Mouse (Mus musculus): ENCODE measurements around the gene Xrcc4. TPM values are rescaled to one million over a fixed set of nuclear protein-coding genes. Genes with fewer than 3 reads are reported as not detected.

The Xrcc4 gene
- polyA plus RNA-seq, 1 experiment from 2014 or later, result 9.7 TPM

- DNase-seq (ENCODE audit: low spot score), result no peak
- WGBS, result 22% methylated on average over 2 of the region's 2 CpGs
- H3K27me3 ChIP-seq (ENCODE audit: low read depth, poor library complexity, severe bottlenecking), result no peaks in the 10 kb centered on the region
- H3K27ac ChIP-seq (replicated peaks), result peak overlapping the region; percentile 34
- no peaks in the 10 kb centered on the region for H3K36me3 ChIP-seq
- peaks cover 9% of the 10 kb centered on the region for H3K4me1 ChIP-seq
- no peaks in the 10 kb centered on the region; the same call in 1 of the 2 replicates for H3K9me3 ChIP-seq (replicated peaks)
- no peak overlapping the region for H3K4me3 ChIP-seq
These were observed 56.9 kb downstream of the Xrcc4 start for GRCm38 (mm10) chr13:90032523-90032922.

- no peak overlapping the region for H3K27ac ChIP-seq (replicated peaks)
- H3K9me3 ChIP-seq (replicated peaks), result no peaks in the 10 kb centered on the region
- no peak for DNase-seq (ENCODE audit: low spot score)
- 73% methylated on average over 3 of the region's 3 CpGs for WGBS
- no peaks in the 10 kb centered on the region for H3K27me3 ChIP-seq (ENCODE audit: low read depth, poor library complexity, severe bottlenecking)
- H3K4me3 ChIP-seq, result no peak overlapping the region
- peaks cover 9% of the 10 kb centered on the region for H3K4me1 ChIP-seq
- H3K36me3 ChIP-seq, result no peaks in the 10 kb centered on the region
These were observed 58.5 kb downstream of the Xrcc4 start for GRCm38 (mm10) chr13:90030911-90031310.

DNA sequence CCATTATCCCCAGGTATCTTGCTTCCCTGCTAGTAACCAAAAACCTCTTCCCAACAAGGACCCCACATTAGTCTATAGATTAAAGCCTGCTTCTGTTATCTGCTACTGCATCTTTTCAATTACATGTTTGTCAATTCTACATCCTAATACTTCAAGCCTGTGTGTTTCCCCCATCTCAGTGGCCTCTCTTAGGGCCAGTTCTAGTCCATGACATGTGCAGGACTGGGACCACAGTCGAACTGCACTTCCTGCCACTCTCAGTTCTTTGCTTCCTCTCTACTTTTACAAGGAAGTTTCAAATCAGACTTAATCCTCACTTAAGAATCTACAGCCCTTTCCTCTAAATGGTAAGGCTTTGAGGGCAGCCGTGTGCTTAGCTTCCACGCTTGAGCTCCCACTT is 76.8 kb downstream of the Xrcc4 start:
- no peaks in the 10 kb centered on the region for H3K36me3 ChIP-seq
- WGBS, result 36% methylated on average over 3 of the region's 3 CpGs
- DNase-seq (ENCODE audit: low spot score), result no peak
- no peak overlapping the region for H3K4me3 ChIP-seq
- no peaks in the 10 kb centered on the region for H3K9me3 ChIP-seq (replicated peaks)
- H3K27me3 ChIP-seq (ENCODE audit: low read depth, poor library complexity, severe bottlenecking), result no peaks in the 10 kb centered on the region
- no peak overlapping the region for H3K27ac ChIP-seq (replicated peaks)
- peaks cover 8% of the 10 kb centered on the region for H3K4me1 ChIP-seq

- Histone ChIP-seq H3K27me3 (ENCODE audit: low read depth, poor library complexity, severe bottlenecking) (no peaks in the 10 kb centered on the region), H3K36me3 (no peaks in the 10 kb centered on the region), H3K27ac (replicated peaks) (no peak overlapping the region), H3K9me3 (replicated peaks) (no peaks in the 10 kb centered on the region), H3K4me1 (peaks cover 8% of the 10 kb centered on the region), H3K4me3 (no peak overlapping the region)
- DNase-seq (ENCODE audit: low spot score), result no peak
- WGBS, result 73% methylated on average over 8 of the region's 8 CpGs
These were observed 77.2 kb downstream of the Xrcc4 start for GRCm38 (mm10) chr13:90012198-90012597.

DNA sequence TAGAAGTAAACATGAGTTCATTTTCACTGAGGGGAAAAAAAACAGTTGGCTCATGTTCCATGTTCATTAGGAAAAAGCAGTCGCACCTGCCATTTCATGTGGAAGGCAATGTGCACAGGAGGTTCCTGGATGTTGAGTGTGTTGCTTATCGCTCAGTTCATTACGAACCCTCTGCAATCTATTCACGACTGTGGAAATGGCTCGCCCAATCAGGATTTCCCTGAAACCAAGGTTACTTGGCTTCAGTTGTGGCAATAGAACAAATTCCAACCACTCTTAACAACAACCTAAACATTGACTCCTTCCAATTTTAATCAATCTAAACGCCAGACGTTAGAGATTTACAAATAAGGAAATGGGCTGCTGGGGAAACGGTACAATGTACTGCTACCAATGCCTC is 78.3 kb downstream of the Xrcc4 start:
- no peaks in the 10 kb centered on the region for H3K36me3 ChIP-seq
- no peak overlapping the region for H3K4me3 ChIP-seq
- H3K9me3 ChIP-seq (replicated peaks), result no peaks in the 10 kb centered on the region
- H3K27me3 ChIP-seq (ENCODE audit: low read depth, poor library complexity, severe bottlenecking), result no peaks in the 10 kb centered on the region
- DNase-seq (ENCODE audit: low spot score), result no peak
- WGBS, result 88% methylated on average over 8 of the region's 8 CpGs
- peaks cover 8% of the 10 kb centered on the region for H3K4me1 ChIP-seq
- no peak overlapping the region for H3K27ac ChIP-seq (replicated peaks)

GRCm38 (mm10) chr13:90009786-90010185 is 79.6 kb downstream of the Xrcc4 start:
- H3K4me3 ChIP-seq, result no peak overlapping the region
- H3K9me3 ChIP-seq (replicated peaks), result no peaks in the 10 kb centered on the region
- H3K4me1 ChIP-seq, result peaks cover 8% of the 10 kb centered on the region
- no peaks in the 10 kb centered on the region for H3K36me3 ChIP-seq
- DNase-seq (ENCODE audit: low spot score), result no peak
- H3K27ac ChIP-seq (replicated peaks), result no peak overlapping the region
- no peaks in the 10 kb centered on the region for H3K27me3 ChIP-seq (ENCODE audit: low read depth, poor library complexity, severe bottlenecking)

GRCm38 (mm10) chr13:90005561-90005960 is 83.8 kb downstream of the Xrcc4 start:
- no peaks in the 10 kb centered on the region for H3K4me1 ChIP-seq
- H3K9me3 ChIP-seq (replicated peaks), result no peaks in the 10 kb centered on the region
- no peaks in the 10 kb centered on the region for H3K27me3 ChIP-seq (ENCODE audit: low read depth, poor library complexity, severe bottlenecking)
- H3K27ac ChIP-seq (replicated peaks), result no peak overlapping the region
- H3K36me3 ChIP-seq, result no peaks in the 10 kb centered on the region
- DNase-seq (ENCODE audit: low spot score), result no peak
- no peak overlapping the region for H3K4me3 ChIP-seq
- WGBS, result 96% methylated on average over 1 of the region's 1 CpGs

DNA sequence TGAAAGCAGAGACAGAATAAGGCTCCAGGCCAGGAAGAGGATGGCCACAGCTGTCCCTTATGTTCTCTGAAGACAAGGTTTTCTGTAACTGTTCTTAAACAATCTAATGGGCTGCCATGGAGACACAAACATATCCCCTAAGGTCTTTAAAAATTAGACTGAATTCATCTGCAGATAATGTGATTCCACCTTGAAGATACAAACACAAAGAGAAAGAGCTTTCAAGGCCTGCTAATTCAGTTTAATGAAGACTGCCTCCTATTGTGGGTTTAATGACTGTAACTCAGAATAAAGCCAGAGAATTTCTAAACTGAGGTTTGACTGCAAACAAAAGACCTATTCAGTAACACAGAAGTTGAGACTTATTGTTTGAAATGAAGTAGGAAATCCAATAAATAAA is 91.9 kb downstream of the Xrcc4 start:
- no peaks in the 10 kb centered on the region for H3K9me3 ChIP-seq (replicated peaks)
- DNase-seq (ENCODE audit: low spot score), result no peak
- no peaks in the 10 kb centered on the region for H3K36me3 ChIP-seq
- no peak overlapping the region for H3K27ac ChIP-seq (replicated peaks)
- H3K4me1 ChIP-seq, result no peaks in the 10 kb centered on the region
- H3K4me3 ChIP-seq, result no peak overlapping the region
- no peaks in the 10 kb centered on the region for H3K27me3 ChIP-seq (ENCODE audit: low read depth, poor library complexity, severe bottlenecking)

GRCm38 (mm10) chr13:89986087-89986486 is 103.3 kb downstream of the Xrcc4 start:
- Histone ChIP-seq H3K36me3 (no peaks in the 10 kb centered on the region), H3K27ac (replicated peaks) (no peak overlapping the region), H3K9me3 (replicated peaks) (no peaks in the 10 kb centered on the region), H3K27me3 (ENCODE audit: low read depth, poor library complexity, severe bottlenecking) (no peaks in the 10 kb centered on the region), H3K4me3 (no peak overlapping the region), H3K4me1 (0 out of 2 replicates have a peak, but pooled peaks cover 3% of the 10 kb centered on the region)
- 73% methylated on average over 2 of the region's 2 CpGs for WGBS
- DNase-seq (ENCODE audit: low spot score), result no peak

GRCm38 (mm10) chr13:89970940-89971339 is 118.5 kb downstream of the Xrcc4 start:
- Histone ChIP-seq H3K4me3 (no peak overlapping the region), H3K9me3 (replicated peaks) (no peaks in the 10 kb centered on the region), H3K27ac (replicated peaks) (no peak overlapping the region), H3K27me3 (ENCODE audit: low read depth, poor library complexity, severe bottlenecking) (no peaks in the 10 kb centered on the region), H3K4me1 (peaks cover 3% of the 10 kb centered on the region; the same call in 1 of the 2 replicates), H3K36me3 (no peaks in the 10 kb centered on the region)
- no peak for DNase-seq (ENCODE audit: low spot score)
- WGBS, result 89% methylated on average over 3 of the region's 3 CpGs

- Histone ChIP-seq H3K27ac (replicated peaks) (no peak overlapping the region), H3K27me3 (ENCODE audit: low read depth, poor library complexity, severe bottlenecking) (no peaks in the 10 kb centered on the region), H3K4me1 (peaks cover 3% of the 10 kb centered on the region; the same call in 1 of the 2 replicates), H3K4me3 (no peak overlapping the region), H3K36me3 (no peaks in the 10 kb centered on the region), H3K9me3 (replicated peaks) (no peaks in the 10 kb centered on the region)
- no peak for DNase-seq (ENCODE audit: low spot score)
These were observed 120.7 kb downstream of the Xrcc4 start for GRCm38 (mm10) chr13:89968671-89969070.

GRCm38 (mm10) chr13:89944354-89944753 is 145.1 kb downstream of the Xrcc4 start:
- WGBS, result 86% methylated on average over 2 of the region's 2 CpGs
- H3K4me1 ChIP-seq, result no peaks in the 10 kb centered on the region
- H3K9me3 ChIP-seq (replicated peaks), result no peaks in the 10 kb centered on the region
- no peak for DNase-seq (ENCODE audit: low spot score)
- H3K27ac ChIP-seq (replicated peaks), result no peak overlapping the region
- H3K27me3 ChIP-seq (ENCODE audit: low read depth, poor library complexity, severe bottlenecking), result no peaks in the 10 kb centered on the region
- H3K4me3 ChIP-seq, result no peak overlapping the region
- no peaks in the 10 kb centered on the region for H3K36me3 ChIP-seq

GRCm38 (mm10) chr13:89929477-89929876 is 159.9 kb downstream of the Xrcc4 start:
- no peak for DNase-seq (ENCODE audit: low spot score)
- H3K4me1 ChIP-seq, result no peaks in the 10 kb centered on the region
- H3K4me3 ChIP-seq, result no peak overlapping the region
- no peaks in the 10 kb centered on the region for H3K27me3 ChIP-seq (ENCODE audit: low read depth, poor library complexity, severe bottlenecking)
- H3K9me3 ChIP-seq (replicated peaks), result no peaks in the 10 kb centered on the region
- no peaks in the 10 kb centered on the region for H3K36me3 ChIP-seq
- no peak overlapping the region for H3K27ac ChIP-seq (replicated peaks)
- WGBS, result 76% methylated on average over 3 of the region's 3 CpGs

GRCm38 (mm10) chr13:89918814-89919481 is 170.5 kb downstream of the Xrcc4 start:
- WGBS, result 94% methylated on average over 3 of the region's 3 CpGs
- no peaks in the 10 kb centered on the region for H3K36me3 ChIP-seq
- no peaks in the 10 kb centered on the region for H3K27me3 ChIP-seq (ENCODE audit: low read depth, poor library complexity, severe bottlenecking)
- H3K4me3 ChIP-seq, result no peak overlapping the region
- H3K9me3 ChIP-seq (replicated peaks), result no peaks in the 10 kb centered on the region
- H3K27ac ChIP-seq (replicated peaks), result no peak overlapping the region
- no peak for DNase-seq (ENCODE audit: low spot score)
- no peaks in the 10 kb centered on the region for H3K4me1 ChIP-seq
